Mouse (Mus musculus) midbrain, embryonic 16.5 days (tissue): ENCODE results near the gene Thada. TPM values are rescaled to one million over a fixed set of nuclear protein-coding genes. Genes with fewer than 3 reads are reported as not detected.

Experiments used
- ATAC-seq: fragments of 200-750 bp; cut with Nextera tagmentation; 2 replicates; pipeline ENCODE4 v1.8.0; 2017; ENCODE audit warnings: moderate TSS enrichment
- H3K27ac ChIP-seq: fragments of 300-500 bp; sonication (generic); 2 replicates; pipeline ENCODE4 v1.5.1; 2014; ENCODE audit warnings: mild to moderate bottlenecking, low read length, mixed read lengths
- H3K27me3 ChIP-seq: fragments of 300-500 bp; sonication (generic); 2 replicates; pipeline ENCODE4 v1.6.1; 2014; ENCODE audit warnings: low read depth, low read length, mixed read lengths; ENCODE audit not compliant: control insufficient read depth, insufficient read depth
- H3K36me3 ChIP-seq: fragments of 300-500 bp; sonication (generic); 2 replicates; pipeline ENCODE4 v1.6.1; 2014; ENCODE audit warnings: mild to moderate bottlenecking, low read length, moderate library complexity, mixed read lengths; ENCODE audit not compliant: control insufficient read depth, insufficient read depth
- H3K4me1 ChIP-seq: fragments of 300-500 bp; sonication (generic); 2 replicates; pipeline ENCODE4 v1.6.1; 2014; ENCODE audit warnings: mild to moderate bottlenecking, low read length, mixed read lengths; ENCODE audit not compliant: control insufficient read depth, insufficient read depth
- H3K4me2 ChIP-seq: fragments of 300-500 bp; sonication (generic); 2 replicates; pipeline ENCODE4 v1.6.1; 2014; ENCODE audit warnings: mild to moderate bottlenecking, low read length, mixed read lengths
- H3K4me3 ChIP-seq: fragments of 300-500 bp; sonication (generic); 2 replicates; pipeline ENCODE4 v1.5.1; 2014; ENCODE audit warnings: low read depth, mild to moderate bottlenecking, low read length, moderate library complexity, mixed read lengths
- H3K9ac ChIP-seq: fragments of 300-500 bp; sonication (generic); 2 replicates; pipeline ENCODE4 v1.6.1; 2014; ENCODE audit warnings: low read depth, low read length, mixed read lengths
- H3K9me3 ChIP-seq: fragments of 300-500 bp; sonication (generic); replicated peaks from 2 replicates; pipeline ENCODE4 v1.6.1; 2014; ENCODE audit warnings: mild to moderate bottlenecking, low read length, mixed read lengths; ENCODE audit not compliant: control insufficient read depth, poor library complexity, severe bottlenecking
- WGBS: fragments of 180-500 bp; shearing (Covaris S2); extraction: QIAGEN DNeasy Blood & Tissue Kit; methylation state at CpG from one replicate; pipeline ENCODE4 v1.1.7; 2014; 5-methylcytosine and 5-hydroxymethylcytosine counted together
- polyA plus RNA-seq: library from polyadenylated mRNA; unstranded; fragments of >200 nt; fragmentation: Nextera tagmentation; extraction: Ambion mirVana; gene quantifications from 2 replicates; pipeline ENCODE4 v1.2.1, GENCODE M21; 2015

The Thada gene
- polyA plus RNA-seq, 1 experiment from 2014 or later: 6.5 TPM

DNA sequence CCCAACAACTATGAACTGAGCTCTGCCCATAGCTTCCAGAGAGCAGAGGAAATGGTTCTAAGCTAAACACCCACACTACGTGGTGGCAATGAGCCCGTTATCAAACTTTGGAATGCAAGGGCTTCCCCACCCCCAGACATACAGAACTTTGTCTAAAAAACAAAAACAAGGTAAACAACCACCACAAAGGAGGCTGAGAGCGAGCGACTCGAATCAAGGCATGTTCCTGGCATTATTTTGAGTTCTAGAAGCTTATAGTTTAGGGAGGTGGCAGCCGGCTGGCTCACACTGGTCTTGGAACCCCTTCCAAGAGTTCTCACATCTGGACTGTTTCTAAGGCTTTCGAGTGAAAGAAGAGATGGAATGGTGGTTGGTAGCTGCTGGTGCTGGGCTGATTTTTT is 281.0 kb downstream of the Thada start:
- ATAC-seq: no peak
- Histone ChIP-seq H3K4me3 (peak overlapping the region; percentile 46), H3K4me1 (peaks cover 12% of the 10 kb centered on the region), H3K4me2 (peak overlapping the region; percentile 36), H3K36me3 (no peaks in the 10 kb centered on the region), H3K27ac (0 out of 2 replicates have a peak overlapping the region, but pooled peaks have one; percentile 3), H3K9me3 (no peaks in the 10 kb centered on the region), H3K27me3 (peaks cover 9% of the 10 kb centered on the region), H3K9ac (peak overlapping the region; percentile 63)
- 10% methylated on average over 7 of the region's 7 CpGs for WGBS

DNA sequence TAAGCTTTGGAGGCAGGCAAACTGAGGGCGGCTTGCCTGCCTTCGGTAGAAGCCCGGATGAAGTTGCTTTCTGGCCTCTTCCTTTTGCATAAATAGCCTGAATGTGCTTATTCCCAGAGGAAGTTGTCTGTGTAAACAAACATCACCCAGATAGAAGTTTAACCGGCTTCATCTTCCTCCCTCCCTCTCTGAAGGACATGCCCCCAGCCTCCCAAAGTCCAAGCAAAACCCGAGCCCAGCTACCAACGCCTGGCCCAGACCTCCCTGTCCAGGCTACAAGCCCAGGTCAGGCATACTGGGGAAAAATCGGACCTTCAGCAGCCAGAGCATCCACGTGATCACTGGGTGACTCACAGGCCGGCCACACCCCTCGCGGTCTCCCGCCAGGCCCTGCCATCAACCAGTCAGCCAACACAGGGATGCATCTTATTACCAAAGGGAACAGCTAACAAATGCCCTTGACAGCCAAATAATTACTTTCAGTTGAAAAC is 282.7 kb downstream of the Thada start:
- no peaks in the 10 kb centered on the region for H3K36me3 ChIP-seq
- no peak overlapping the region for H3K9ac ChIP-seq
- peak overlapping the region; percentile 43 for H3K4me2 ChIP-seq
- peaks cover 4% of the 10 kb centered on the region for H3K27me3 ChIP-seq
- no peak for ATAC-seq
- H3K27ac ChIP-seq: no peak overlapping the region
- no peak overlapping the region; the same call in 1 of the 2 replicates for H3K4me3 ChIP-seq
- WGBS: 9% methylated on average over 12 of the region's 12 CpGs
- no peaks in the 10 kb centered on the region for H3K9me3 ChIP-seq
- peaks cover 7% of the 10 kb centered on the region for H3K4me1 ChIP-seq

DNA sequence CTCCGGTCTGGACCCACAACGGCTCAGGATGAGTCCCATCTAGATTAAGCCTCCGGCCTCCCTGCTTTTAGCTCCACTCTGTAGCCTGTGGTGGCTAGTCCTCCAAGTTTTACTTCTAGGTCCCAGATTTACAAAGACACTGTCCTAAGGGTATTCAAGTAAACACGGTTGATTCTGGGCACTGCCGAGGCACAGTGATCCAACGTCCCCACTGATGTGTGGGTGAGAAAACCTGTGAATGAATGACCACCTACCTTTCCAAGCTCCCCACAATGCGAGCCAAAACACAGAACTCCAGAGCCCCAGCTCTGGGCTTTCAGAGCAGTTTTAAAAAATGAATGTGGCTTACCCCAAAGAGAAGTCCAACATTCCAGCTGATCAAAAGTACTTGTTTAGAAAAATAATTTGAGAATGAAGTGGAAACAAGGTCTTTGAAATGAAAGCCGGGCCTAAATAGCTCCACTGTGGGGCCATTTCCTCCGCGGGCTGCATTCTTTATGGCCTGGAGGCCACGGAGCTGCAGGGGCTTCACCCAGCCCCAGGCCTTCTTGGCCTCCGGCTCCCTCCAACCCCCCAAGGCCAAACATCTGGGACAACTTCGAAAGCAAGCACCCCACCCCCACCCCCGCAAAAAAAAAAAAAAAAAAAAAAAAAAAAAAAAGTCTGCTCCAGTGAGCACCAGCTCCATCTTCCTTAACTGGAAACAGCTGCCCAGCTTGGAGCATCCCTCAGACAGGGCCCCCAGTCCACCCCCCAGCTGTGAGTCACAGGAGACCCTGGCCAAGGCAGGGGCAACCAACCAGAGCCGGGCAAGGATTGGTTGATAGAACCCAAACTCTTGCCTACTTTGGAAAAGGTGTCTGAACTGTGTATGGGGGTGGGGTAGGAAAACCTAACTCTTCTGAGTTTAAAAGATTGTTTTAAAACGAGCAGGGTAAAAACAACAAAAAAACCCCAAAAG is 283.4 kb downstream of the Thada start:
- Histone ChIP-seq H3K4me1 (peaks cover 4% of the 10 kb centered on the region), H3K4me3 (no peak overlapping the region), H3K27me3 (peaks cover 4% of the 10 kb centered on the region), H3K9me3 (no peaks in the 10 kb centered on the region), H3K9ac (no peak overlapping the region), H3K36me3 (no peaks in the 10 kb centered on the region), H3K4me2 (peak overlapping the region; percentile 12; the same call in 1 of the 2 replicates), H3K27ac (peak overlapping the region; percentile 53)
- 37% methylated on average over 15 of the region's 16 CpGs for WGBS
- ATAC-seq: no peak

DNA sequence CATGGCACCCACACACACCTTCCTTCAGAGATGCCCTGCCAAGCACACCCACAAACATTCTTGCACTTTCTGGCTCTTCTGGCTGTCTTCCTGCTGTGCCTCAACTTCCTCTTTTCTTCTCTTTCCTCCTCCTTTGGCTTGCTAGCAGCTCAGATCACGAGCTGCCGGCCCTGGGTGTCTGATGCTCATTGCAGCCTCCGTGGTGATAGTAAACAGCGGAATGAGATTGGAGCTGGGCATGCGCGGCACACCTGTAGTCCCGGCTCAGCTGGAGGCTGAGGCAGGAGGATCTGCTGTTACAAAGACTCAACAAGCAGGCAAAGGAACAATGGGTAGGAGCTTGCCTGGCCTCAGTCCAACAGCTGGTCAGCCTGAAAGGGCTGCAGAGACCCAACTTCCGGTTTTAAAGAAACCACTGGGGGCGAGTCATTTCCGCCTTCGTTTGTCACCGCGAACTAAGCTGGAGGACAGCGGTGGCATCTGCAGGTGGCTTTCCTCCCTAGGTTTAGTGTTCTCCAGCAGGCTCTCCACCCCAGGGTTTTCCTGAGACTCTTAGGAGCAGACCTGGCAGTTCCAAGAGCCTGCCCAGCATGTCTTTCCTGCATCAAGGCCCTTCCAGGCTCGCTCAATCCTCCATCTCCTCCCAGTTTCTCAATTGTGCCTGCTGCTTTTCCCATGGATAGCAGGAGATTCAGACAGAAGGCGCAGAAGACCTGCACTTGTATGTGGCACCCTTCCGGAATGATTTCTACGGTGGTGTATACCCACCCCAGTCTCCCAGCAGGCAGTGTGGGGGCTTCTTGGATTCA is 284.3 kb downstream of the Thada start:
- WGBS: 68% methylated on average over 18 of the region's 18 CpGs
- no peak overlapping the region for H3K4me3 ChIP-seq
- no peak overlapping the region for H3K4me2 ChIP-seq
- H3K9ac ChIP-seq: no peak overlapping the region
- H3K27me3 ChIP-seq: peaks cover 4% of the 10 kb centered on the region
- no peaks in the 10 kb centered on the region for H3K9me3 ChIP-seq
- H3K4me1 ChIP-seq: peaks cover 2% of the 10 kb centered on the region
- no peak for ATAC-seq
- H3K36me3 ChIP-seq: no peaks in the 10 kb centered on the region
- peak overlapping the region; percentile 53 for H3K27ac ChIP-seq

DNA sequence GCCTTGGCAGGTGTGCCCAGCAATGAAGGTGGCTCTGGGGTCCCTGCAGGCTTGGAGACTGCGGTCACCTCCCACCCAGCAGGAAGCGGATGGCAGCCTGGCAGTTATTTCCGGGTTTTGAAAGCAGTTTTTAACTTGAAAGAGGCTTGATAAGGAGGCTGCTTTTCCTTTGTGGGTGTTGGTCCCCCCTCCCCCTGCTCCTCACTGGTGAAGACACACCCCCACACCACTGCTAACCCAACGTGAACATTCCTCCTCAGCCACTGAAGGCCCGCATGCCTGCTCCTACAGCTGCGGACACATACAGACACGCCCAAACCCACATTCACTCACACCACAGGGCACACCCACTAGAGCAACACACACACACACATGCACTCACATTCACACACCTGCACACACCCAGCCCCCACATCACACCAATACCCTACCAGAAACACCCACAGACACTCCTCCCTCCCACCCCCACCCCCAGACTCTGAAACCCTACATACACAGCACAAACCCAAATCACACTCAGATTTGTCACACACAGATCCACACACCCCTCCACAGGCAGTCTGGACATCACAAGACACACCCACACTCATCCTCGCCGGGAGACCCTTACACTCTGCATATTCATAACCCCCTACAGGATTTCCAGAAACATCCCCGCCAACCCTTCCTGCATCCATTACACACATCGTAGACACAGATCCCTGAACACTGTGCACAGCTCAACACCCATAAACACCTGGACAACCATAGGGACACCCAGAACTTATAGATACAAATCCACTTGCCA is 285.1 kb downstream of the Thada start:
- ATAC-seq: no peak
- no peaks in the 10 kb centered on the region for H3K9me3 ChIP-seq

GRCm38 (mm10) chr17:84179973-84180365 is 286.0 kb downstream of the Thada start:
- H3K27ac ChIP-seq: no peak overlapping the region
- no peaks in the 10 kb centered on the region; the same call in 1 of the 2 replicates for H3K4me1 ChIP-seq
- no peak overlapping the region for H3K4me2 ChIP-seq
- ATAC-seq: no peak
- no peaks in the 10 kb centered on the region for H3K36me3 ChIP-seq
- no peaks in the 10 kb centered on the region; the same call in 1 of the 2 replicates for H3K9me3 ChIP-seq
- no peak overlapping the region for H3K9ac ChIP-seq
- WGBS: 89% methylated on average over 4 of the region's 4 CpGs
- no peaks in the 10 kb centered on the region; the same call in 1 of the 2 replicates for H3K27me3 ChIP-seq
- no peak overlapping the region for H3K4me3 ChIP-seq

More for the DNA sequence above, 285.1 kb downstream of the Thada start:
- Histone ChIP-seq H3K4me2 (no peak overlapping the region), H3K9ac (no peak overlapping the region), H3K27me3 (no peaks in the 10 kb centered on the region; the same call in 1 of the 2 replicates), H3K4me1 (no peaks in the 10 kb centered on the region; the same call in 1 of the 2 replicates), H3K36me3 (no peaks in the 10 kb centered on the region), H3K27ac (no peak overlapping the region), H3K4me3 (no peak overlapping the region)
- WGBS: 54% methylated on average over 11 of the region's 11 CpGs

DNA sequence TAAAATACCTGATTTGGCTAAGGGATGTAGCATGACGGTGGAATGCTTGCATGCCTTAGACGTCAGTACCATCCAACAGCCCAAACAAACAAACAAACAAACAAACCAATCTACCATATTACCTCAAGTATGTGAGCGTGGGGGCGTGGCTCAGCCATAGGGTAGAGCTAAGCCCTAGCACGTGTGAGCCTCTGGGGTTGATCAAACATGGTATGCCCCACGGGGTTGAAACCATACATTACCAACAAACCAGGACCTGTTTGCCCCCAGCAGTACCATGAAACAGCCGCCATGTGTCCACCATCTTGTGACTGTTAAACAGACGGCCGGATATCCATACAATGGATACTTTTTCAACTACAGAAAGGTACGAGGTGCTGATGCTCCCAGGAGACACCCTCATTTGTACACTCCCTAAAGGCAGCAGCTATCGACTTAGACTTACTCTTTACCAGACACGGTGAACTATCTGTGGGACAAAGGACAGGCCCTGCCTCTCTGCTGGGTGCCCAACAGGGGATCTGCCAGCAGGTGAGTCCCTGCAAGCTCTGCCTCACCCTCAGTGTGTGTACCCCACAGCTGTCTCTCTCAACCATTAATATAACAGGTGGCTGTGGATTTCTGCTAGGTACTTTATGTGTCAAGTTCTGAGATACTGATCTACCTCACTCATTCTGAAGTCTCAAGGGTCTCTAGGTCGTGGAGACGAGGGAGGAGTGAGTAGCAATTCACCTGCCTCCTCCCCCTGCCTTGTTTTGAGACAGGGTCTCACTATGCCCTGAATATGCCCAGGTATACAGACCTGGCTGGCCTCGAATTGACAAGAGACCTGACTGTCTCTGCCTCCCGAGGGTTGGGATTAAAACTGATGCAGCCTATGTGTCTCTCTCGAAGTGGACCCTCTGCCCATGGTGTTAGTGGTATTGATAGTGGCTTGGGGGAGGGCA is 286.7 kb downstream of the Thada start:
- Histone ChIP-seq H3K36me3 (no peaks in the 10 kb centered on the region), H3K4me3 (no peak overlapping the region), H3K27ac (no peak overlapping the region), H3K27me3 (no peaks in the 10 kb centered on the region; the same call in 1 of the 2 replicates), H3K4me2 (no peak overlapping the region), H3K9ac (no peak overlapping the region), H3K9me3 (no peaks in the 10 kb centered on the region; the same call in 1 of the 2 replicates), H3K4me1 (no peaks in the 10 kb centered on the region; the same call in 1 of the 2 replicates)
- WGBS: 88% methylated on average over 17 of the region's 17 CpGs
- ATAC-seq: no peak
